Mouse (Mus musculus): Measurements from ENCODE around the gene Gm20458. TPM values are rescaled to one million over a fixed set of nuclear protein-coding genes. Genes with fewer than 3 reads are reported as not detected.

Gm20458 gene
- total RNA-seq, 2 experiments from 2014 or later = 0.62 to 2.6 TPM

DNA sequence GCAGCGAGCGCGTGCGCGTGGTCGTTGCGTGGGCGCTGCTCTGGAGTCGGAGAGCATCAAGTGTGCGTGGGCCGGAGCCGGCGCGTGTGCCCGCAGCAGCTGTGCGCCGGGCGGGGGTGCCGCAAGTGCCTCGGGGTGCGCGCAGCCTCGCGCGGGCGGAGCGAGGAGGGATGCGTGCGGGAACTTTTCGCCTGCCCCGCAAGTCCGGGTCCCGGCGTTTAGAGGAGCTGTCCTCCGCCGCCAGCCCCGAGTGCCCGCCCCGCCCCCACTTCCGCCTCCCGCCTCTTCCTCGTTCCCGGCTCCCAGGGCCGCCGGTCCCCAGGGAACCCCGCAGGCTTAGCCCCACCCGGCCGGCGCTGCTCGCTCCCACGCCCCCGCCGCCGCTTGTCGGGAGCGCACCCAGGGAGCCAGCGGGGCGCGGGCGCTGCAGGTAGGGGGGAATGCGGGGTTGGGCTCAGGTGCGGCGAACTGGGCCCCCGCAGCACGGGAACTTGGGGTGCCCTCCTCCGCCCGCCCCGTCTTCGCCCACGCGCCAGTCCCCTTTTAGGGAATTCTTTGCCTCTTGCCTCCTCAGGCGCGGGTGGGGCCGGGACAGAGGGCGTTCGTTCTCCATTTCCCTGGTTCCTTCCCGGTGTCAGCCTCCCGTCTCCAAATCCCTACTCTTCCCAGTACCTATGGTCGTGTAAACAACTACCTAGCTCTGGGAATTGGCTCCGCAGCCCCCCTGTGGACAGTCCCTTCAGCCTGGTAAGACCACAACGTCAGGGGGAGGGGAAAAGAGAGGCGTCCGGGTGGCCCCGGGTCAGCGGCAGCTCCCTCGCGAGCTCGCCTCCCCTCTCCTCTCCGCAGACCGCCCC is 25.7 kb downstream of the Gm20458 start:
- DNase-seq = peak; percentile 68

DNA sequence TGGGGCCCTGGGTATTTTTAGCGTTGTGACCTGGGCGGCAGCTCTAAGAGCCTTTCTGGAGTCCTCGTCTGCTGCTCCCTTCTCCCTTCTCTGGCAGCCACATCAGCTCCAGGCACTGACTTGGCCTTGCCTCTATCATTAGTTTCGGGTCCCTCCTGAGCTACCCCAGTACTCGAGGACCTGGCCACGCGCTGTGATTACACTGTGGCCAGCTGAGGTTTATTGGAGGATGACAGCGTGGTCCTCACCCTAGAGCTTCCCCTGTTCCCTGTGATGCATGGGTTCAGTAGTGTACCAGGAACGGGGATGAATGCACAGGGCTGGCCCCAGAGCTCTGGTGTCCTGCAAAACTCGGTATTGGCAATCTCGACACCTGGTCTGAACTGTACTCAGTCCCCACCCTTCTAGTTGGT is 26.4 kb downstream of the Gm20458 start:
- DNase-seq = no peak
- intact Hi-C loops (cut with DNase I; ENCODE audit: low total_unique reads) = no loop called here

More for the DNA sequence above, 25.7 kb downstream of the Gm20458 start:
- intact Hi-C loops (cut with DNase I; ENCODE audit: low total_unique reads) = no loop called here

DNA sequence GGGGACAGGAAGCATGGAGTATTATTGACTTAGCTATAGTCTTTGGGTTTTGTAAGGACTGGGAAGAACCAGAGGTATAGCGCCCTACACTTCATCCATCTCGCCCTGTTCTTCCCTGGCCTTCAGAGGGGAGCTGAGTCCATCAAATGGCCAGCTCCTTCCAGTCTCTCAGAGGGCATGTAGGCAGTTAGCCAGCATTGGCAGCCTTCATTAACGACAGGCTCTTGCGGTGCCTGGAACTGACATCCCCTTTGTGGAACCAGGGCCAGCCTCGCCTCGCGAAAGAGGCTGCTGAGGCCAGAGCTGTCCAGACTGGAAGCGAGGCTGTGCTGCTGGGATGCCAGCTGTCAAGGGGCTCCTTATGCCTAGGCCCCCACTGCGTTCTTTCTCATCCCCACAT is 27.0 kb downstream of the Gm20458 start:
- no peak for DNase-seq
- intact Hi-C loops (cut with DNase I; ENCODE audit: low total_unique reads) = no loop called here

DNA sequence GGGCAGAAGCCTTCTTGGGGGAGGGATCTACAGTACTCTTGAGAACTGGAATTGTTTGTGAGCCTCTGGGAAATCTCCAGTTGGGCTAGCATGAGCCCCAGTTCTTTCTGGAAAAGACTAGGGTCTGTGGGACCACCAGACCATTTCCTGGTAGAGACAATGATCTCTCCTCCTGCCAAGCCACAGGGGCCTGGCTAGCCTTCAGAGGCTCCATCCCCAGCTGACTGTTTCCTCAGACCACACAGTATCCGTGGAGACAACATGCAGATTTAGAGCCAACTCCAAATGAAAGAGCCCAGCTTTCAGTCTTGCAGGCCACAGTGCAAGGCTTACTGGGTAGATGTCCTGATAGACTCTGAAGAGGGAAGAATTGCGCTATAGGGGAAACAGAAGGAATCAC is 33.4 kb downstream of the Gm20458 start:
- intact Hi-C loops (cut with DNase I; ENCODE audit: low total_unique reads) = no loop called here
- no peak for DNase-seq

DNA sequence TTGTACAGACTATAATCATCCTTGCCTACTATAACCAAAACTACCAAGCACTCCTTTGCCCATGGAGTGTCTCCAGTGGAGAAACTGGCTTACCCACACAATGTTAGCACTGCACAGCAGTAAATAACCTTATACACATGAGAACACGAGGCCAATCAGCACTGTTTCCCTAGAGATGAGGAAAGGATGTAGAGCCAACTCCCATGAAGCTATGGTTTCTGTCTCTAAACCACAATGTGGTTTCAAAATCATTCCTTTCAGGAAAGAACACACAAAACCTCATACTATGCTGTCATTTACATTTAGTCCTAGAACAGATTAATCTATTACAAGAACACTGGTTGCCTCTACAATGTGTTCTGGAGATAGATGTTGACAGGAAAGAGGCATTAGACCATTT is 35.6 kb downstream of the Gm20458 start:
- intact Hi-C loops (cut with DNase I; ENCODE audit: low total_unique reads) = no loop called here
- no peak for DNase-seq

DNA sequence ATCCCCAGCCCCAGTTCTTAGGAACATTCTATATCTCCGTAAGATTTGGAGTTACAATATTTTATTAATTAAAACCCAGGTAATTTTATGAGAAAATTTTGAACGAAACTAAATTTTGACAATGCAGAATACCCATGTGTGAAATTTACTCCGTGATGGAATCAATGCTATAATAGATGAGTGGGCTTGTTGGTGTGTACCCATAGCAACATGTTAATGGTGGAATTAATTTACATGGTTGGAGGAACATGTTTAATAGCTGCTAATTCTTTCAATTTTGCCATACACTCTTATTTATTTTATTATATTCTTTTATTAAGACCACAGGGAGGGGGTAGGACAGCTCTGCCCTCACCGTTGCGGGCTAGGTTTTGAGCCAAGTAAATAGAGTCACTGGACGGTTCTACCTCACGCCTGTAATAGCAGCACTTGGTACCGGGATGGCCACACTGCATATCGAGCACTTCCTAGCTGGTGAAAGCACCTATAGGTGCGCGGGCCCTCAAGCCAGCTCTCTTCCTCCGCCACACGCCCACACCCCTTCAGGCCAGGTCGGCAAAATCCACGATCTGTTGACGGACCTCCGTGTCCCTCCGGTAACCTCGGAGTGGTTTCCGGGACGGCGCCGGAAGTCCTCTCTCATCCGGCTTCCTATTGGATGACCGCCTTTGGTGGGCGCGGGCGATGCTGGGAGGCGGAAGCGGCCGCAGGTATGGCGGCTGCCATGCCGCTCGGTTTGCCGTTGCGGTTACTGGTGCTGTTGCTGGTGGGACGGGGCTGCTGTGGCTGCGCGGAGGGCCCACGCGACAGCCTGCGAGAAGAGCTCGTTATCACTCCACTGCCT is 36.3 kb downstream of the Gm20458 start, which contains the start of gene Pigt:
Pigt (plus strand) TSS at position 674 of the 844 bp plus-strand sequence.
- intact Hi-C loops (cut with DNase I; ENCODE audit: low total_unique reads) = no loop called here
- DNase-seq = peak; percentile 90

DNA sequence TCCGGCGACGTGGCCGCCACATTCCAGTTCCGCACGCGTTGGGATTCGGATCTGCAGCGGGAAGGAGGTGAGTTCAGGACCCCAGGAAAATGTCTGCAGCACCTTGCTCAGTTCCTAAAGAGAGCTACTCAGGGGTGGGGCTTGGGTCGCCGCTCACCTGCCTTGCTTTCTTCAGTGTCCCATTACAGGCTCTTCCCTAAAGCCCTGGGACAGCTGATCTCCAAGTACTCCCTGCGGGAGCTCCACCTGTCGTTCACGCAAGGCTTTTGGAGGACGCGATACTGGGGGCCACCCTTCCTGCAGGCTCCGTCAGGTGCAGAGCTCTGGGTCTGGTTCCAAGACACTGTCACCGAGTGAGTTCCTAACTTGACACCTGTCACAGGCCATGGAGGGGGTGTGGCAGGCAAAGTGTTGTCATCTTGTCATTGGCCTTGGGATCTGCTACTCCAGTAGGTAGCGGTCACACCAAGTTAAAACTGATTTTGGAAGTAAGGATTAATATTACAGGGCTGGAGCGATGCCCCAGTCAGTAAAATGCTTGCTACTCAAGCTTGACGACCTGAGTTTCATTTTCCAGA is 37.0 kb downstream of the Gm20458 start:
- DNase-seq = no peak
- intact Hi-C loops (cut with DNase I; ENCODE audit: low total_unique reads) = no loop called here

DNA sequence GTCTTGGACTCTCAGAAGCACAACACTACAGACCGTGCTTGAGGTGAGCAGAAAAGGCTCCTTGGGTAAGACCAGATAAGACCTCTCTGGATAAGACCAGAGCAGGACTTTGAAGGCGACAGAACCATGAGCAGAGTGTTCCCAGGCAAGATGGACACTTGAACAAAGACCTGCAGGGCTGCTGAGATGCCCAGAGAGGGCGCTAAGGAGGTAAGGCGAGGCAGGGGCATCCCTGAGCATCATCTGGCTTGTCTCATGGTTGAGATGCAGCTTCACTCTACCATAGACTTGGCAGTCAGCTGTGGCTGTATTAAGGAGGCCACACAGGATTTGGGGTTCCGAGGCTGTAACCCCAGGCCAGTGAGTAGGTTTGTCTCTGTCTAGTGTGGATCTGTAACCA is 38.5 kb downstream of the Gm20458 start:
- DNase-seq = no peak
- intact Hi-C loops (cut with DNase I; ENCODE audit: low total_unique reads) = no loop called here

DNA sequence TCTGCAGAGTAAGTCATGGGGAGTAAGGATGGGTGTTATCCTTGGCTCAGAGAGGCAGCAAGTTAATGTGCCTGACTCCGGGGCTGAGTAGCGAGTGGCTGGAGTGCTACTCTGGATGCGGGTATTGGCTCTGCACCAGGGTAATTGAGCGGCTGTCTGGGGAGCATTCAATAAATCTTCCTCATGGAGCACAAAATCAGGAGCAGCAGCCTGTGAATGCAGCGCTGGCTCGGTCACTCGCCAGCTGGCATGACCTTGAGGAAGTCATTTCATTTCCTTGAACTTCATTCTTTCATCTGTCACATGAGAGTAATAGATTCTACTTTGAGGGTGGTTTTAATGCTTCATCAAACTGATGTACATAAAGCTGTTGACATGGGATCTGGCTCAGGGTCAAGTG is 39.7 kb downstream of the Gm20458 start:
- no peak for DNase-seq
- intact Hi-C loops (cut with DNase I; ENCODE audit: low total_unique reads) = no loop called here

DNA sequence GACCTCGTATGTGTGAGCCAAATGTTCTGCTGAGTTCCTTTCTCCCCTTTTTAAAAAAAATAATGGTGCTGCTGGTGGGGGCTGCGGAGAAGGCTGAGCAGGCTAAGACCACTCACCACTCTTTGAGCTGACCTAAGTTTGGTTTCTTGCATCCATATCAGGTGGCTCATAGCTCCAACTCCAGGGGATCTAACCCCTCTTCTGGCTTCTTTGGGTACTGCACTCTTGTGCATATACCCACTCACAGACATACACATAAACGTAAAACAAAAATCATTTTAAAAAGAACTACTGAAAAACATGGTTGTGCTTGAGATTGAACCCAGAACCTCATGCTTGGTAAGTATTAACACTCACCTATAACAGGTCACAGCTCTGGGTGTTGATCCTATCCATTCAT is 44.2 kb downstream of the Gm20458 start:
- DNase-seq = no peak
- intact Hi-C loops (cut with DNase I; ENCODE audit: low total_unique reads) = no loop called here

DNA sequence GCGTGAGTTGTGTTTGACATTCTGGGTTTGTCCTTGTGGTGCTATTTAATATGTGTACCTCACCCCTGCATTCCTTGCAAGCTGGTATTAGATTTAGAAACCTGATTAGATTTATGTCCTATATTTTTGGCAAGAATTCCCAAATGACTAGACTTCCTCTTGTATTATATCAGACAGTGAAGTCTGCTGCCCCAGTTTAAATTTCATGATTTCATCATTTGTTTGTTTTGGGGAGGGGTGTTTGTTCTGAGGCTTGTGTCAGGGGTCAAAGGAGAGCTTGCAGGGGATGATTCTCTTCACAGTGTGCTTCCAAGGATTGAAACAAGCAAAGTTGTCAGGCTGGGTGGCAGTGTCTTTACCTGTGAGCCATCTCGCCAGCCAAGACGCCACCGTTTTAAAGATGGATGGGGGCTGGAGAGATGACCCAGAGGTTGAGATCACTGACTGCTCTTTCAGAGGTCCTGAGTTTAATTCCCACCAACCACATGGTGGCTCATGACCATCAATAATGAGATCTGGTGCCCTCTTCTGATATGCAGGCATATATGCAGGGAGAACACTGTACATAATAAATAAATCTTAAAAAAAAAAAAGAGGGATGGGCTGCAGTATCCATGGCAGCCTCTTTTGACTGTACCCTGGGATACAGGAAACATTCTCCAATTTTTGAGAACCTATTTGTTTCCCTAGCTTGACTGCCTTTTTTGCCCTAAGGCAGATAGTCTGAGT is 45.0 kb downstream of the Gm20458 start:
- DNase-seq = no peak
- intact Hi-C loops (cut with DNase I; ENCODE audit: low total_unique reads) = no loop called here

DNA sequence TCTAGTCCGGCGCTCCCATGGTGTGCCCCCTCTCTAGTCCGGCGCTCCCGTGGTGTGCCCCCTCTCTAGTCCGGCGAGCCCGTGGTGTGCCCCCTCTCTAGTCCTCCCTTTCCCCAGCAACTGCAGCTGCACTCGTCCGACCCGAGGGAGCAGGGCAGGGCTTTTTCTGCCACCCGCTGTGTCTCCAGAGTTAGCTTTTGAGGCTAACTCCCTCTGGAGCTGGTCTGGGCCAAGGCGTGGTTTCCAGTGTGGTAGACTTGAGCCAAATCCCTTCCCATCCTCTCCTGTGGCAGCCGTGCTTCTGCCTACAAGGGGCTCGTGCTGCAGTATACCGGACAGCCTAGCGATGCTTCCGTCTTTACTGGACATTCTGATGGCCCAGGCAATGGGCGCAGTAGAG is 47.0 kb downstream of the Gm20458 start:
- intact Hi-C loops (cut with DNase I; ENCODE audit: low total_unique reads) = no loop called here
- DNase-seq = no peak

DNA sequence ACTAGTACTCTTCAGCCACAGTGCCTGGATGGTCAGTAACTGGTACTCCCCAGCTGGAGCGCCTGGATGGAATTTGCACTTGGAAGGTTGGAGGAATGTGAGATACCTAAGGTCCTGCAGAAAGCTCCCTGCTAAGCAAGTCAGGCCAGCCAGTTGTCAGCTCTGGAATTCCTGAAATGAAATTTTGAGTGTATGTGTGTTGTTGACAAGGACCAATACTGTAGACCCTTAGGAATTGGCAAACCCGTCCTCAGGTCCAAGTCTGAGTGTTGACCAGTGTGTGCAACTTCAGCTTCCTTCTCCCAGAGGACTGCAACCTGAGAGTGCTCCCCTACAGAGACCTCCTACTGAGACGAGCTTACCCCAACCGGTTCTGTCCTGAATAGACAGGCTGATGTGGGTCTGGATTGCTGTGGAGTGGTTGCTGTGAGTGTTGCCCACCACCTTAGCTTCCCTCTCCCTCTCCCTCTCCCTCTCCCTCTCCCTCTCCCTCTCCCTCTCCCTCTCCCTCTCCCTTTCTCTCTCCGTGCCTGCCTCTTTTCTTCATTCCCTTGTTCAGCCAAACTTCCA is 49.9 kb downstream of the Gm20458 start:
- intact Hi-C loops (cut with DNase I; ENCODE audit: low total_unique reads) = loop anchor here (5.0 kb wide), 1 partner anchor 38 kb away; the partner anchor contains the start of gene Trp53tg5
- no peak for DNase-seq

DNA sequence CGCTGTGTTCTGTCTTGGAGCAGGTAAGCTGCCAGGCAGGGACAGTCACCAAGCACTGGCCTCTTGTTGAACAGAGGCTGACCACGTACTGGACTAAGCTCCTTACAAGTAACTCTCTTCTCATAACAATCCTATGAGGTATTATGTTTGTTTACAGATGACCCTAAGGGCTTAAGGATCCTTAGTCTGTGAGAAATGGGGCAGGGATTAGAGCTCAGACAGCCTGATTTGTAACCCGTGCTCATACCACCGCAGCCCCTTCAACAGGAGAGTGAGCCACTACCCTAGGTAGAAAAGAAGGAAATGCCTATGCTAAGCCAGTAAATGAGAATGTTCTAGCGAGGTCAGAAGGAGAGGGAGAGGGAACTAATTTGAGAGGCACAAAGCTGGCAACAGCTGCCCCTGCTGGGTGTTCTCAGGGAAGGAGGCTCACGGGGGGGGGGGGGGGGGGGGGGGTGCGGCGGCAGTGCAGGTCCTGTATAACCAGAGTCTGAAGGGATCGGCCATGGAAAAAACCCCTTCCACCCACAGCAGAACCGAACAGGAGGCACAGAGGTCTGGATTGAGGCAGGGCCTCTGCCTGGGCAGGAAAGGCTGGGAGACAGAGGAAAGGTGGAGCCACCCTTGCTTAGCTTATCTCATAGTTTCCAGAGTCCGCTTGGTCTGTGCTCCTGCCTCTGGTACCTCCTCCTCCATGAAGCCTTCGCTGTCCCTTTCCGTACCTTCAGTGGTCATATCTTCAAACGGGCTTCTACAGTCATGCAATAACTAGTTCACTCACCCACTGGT is 51.5 kb downstream of the Gm20458 start:
- DNase-seq = no peak
- intact Hi-C loops (cut with DNase I; ENCODE audit: low total_unique reads) = loop anchor here (5.0 kb wide), 1 partner anchor 40 kb away; the partner anchor contains the start of gene Trp53tg5

DNA sequence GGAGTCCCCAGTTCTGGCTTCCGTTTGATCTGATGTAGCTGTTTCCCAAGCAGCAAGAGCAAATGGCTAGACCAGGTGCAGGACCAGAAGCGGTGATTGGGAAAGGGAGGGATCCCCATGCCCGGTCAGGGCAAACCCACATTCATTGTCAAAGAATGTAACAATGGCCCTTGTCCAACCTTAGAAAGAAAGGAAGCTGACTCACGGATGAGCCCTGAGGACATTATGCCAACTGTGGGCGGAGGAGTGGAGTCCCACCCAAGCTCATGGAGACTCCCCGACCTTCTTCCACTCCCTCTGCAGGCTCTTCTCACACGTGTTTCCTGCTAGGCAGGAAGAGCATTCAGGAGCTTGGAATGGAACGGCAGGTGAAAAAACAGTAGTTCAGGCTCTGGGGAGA is 52.6 kb downstream of the Gm20458 start:
- intact Hi-C loops (cut with DNase I; ENCODE audit: low total_unique reads) = loop anchor here (5.0 kb wide), 1 partner anchor 41 kb away; the partner anchor contains the start of gene Trp53tg5
- no peak for DNase-seq

DNA sequence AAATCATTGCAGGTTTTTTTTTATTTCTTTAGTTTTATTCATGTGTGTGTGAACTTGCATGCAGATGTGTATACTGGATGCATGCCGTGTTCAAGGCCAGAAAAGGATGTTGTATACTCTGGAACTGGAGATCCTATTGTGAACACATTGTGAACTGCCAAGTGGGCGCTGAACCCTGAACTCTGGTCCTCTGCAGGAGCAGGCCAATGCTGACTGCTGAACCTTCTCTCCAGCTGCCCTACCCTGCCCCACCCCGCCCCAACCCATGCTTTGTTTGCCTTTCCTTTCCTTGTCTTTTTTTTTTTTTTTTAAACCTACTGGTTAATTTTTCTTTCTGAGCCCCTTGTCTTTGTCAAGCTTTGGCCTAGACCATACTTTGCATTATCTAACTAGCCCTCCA is 54.1 kb downstream of the Gm20458 start:
- DNase-seq = no peak
- intact Hi-C loops (cut with DNase I; ENCODE audit: low total_unique reads) = loop anchor here (5.0 kb wide), 1 partner anchor 43 kb away; the partner anchor contains the start of gene Trp53tg5

DNA sequence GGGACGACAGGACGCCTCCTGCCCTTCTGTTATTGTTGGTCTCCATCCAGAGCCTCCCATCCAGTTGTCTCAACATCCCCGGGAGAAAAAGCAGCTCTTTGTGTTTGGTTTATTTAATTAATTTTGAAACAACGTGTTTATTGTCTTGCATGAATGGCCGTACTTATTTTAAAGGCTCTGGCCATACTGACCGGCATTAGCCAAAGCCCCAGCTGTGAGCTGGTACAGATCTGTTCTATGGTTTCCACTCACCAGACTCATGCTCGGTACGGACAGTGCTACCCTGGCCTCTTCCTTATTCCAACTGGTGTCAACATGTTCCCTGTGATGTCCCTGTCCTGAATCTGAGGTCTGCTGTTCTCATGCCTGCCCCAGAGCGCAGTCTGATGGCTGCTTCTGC is 55.1 kb downstream of the Gm20458 start:
- intact Hi-C loops (cut with DNase I; ENCODE audit: low total_unique reads) = no loop called here
- DNase-seq = no peak

DNA sequence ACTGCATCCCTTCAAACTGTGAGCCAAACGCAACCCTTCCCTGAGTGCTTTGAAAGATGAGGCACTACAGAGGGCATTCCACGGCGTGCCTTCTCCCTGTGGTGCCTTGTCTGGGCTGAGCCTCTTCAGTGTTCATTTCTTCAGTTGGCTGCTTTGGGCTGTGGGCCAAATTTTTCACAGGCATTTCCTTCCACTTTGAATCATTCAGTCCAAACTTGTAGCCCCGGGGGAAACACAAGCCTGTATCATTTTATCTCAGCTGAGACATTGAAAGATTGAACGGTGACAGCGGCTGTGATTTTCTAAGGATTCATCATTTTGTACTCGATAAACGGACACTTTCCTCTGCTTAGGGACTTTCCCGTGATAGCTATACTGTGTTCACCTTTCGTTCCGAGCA is 55.8 kb downstream of the Gm20458 start:
- intact Hi-C loops (cut with DNase I; ENCODE audit: low total_unique reads) = no loop called here
- no peak for DNase-seq

Data from gastrocnemius, postnatal 14 days (tissue).